Mouse (Mus musculus) adipose tissue, adult 10 weeks (tissue): ENCODE data around the gene Psme3. TPM values are rescaled to one million over a fixed set of nuclear protein-coding genes. Genes with fewer than 3 reads are reported as not detected.

Experiments used
- polyA plus RNA-seq: library from polyadenylated mRNA; stranded (reverse); fragments of 350-450 nt; fragmentation: Illumina TruSeq; extraction: RNeasy Lipid Tissue Mini Kit (QIAGEN cat#74804); gene quantifications from one replicate; pipeline ENCODE4 v1.2.3, GENCODE M21; 2014; ENCODE audit warnings: low read depth, low replicate concordance

Psme3 gene
- polyA plus RNA-seq: 64.9 TPM

GRCm38 (mm10) chr11:101315665-101316500 lies at the start of gene Psme3:
TSS of gene Psme3 (plus strand) at chr11:101316213.

GRCm38 (mm10) chr11:101278223-101279192 lies 37.5 kb upstream of the Psme3 start, which contains the start of the genes Cntd1 and Coa3:
TSS of gene Cntd1 (plus strand) at chr11:101279012.
TSS of gene Coa3 (minus strand) at chr11:101279114.

GRCm38 (mm10) chr11:101302004-101302798 lies 13.8 kb upstream of the Psme3 start, which contains the start of gene Becn1:
TSS of gene Becn1 (minus strand) at chr11:101302286.

GRCm38 (mm10) chr11:101324763-101325162 lies 8.8 kb downstream of the Psme3 start, which contains the start of gene Aoc2:
TSS of gene Aoc2 (plus strand) at chr11:101325063.

GRCm38 (mm10) chr11:101330371-101330924 lies 14.4 kb downstream of the Psme3 start, which contains the start of gene Aoc3:
TSS of gene Aoc3 (plus strand) at chr11:101330605.

GRCm38 (mm10) chr11:101367326-101367935 lies 51.4 kb downstream of the Psme3 start, which contains the start of gene G6pc:
TSS of gene G6pc (plus strand) at chr11:101367561.

Other genes starting within 250 kb of the Psme3 start
- gene Naglu, start 246.2 kb upstream of the Psme3 start, polyA plus RNA-seq: 34.9 TPM
- gene Hsd17b1, start 237.8 kb upstream of the Psme3 start, polyA plus RNA-seq: 0.62 TPM
- gene Coasy, start 233.6 kb upstream of the Psme3 start, polyA plus RNA-seq: 35.8 TPM
- 33.4 TPM for gene Mlx, start 228.9 kb upstream of the Psme3 start, polyA plus RNA-seq
- gene Psmc3ip, start 220.8 kb upstream of the Psme3 start, polyA plus RNA-seq: 8.3 TPM
- 45.6 TPM for gene Retreg3, start 196.3 kb upstream of the Psme3 start, polyA plus RNA-seq
- 22.4 TPM for gene Tubg1, start 196.3 kb upstream of the Psme3 start, polyA plus RNA-seq
- gene Tubg2, start 160.3 kb upstream of the Psme3 start, polyA plus RNA-seq: 2.4 TPM
- gene Cntnap1, start 145.7 kb upstream of the Psme3 start, polyA plus RNA-seq: 3.5 TPM
- 10.9 TPM for gene Plekhh3, start 144.9 kb upstream of the Psme3 start, polyA plus RNA-seq
- not detected for gene Ccr10, start 140.8 kb upstream of the Psme3 start, polyA plus RNA-seq
- gene Ezh1, start 89.8 kb upstream of the Psme3 start, polyA plus RNA-seq: 45.0 TPM
- gene Ramp2, start 70.2 kb upstream of the Psme3 start, polyA plus RNA-seq: 44.1 TPM
- 145 TPM for gene Vps25, start 62.5 kb upstream of the Psme3 start, polyA plus RNA-seq
- gene Wnk4, start 55.6 kb upstream of the Psme3 start, polyA plus RNA-seq: 14.0 TPM
- gene Cntd1, start 37.2 kb upstream of the Psme3 start, polyA plus RNA-seq: 3.1 TPM
- 114 TPM for gene Coa3, start 37.1 kb upstream of the Psme3 start, polyA plus RNA-seq
- gene Becn1, start 13.9 kb upstream of the Psme3 start, polyA plus RNA-seq: 151 TPM
- gene Aoc2, start 8.8 kb downstream of the Psme3 start, polyA plus RNA-seq: 2.3 TPM
- 318 TPM for gene Aoc3, start 14.4 kb downstream of the Psme3 start, polyA plus RNA-seq
- 0.88 TPM for gene G6pc, start 51.3 kb downstream of the Psme3 start, polyA plus RNA-seq
- 37.5 TPM for gene Aarsd1, start 101.4 kb downstream of the Psme3 start, polyA plus RNA-seq
- 1.8 TPM for gene Gm27029, start 108.6 kb downstream of the Psme3 start, polyA plus RNA-seq
- gene Rundc1, start 108.9 kb downstream of the Psme3 start, polyA plus RNA-seq: 20.2 TPM
- gene Ptges3l, start 109.1 kb downstream of the Psme3 start, polyA plus RNA-seq: 19.3 TPM
- gene Rpl27, start 126.1 kb downstream of the Psme3 start, polyA plus RNA-seq: 510 TPM
- 37.6 TPM for gene Ifi35, start 132.2 kb downstream of the Psme3 start, polyA plus RNA-seq
- gene Rnd2, start 148.8 kb downstream of the Psme3 start, polyA plus RNA-seq: 13.9 TPM
- gene Vat1, start 150.0 kb downstream of the Psme3 start, polyA plus RNA-seq: 95.9 TPM
- 0.96 TPM for gene Brca1, start 235.7 kb downstream of the Psme3 start, polyA plus RNA-seq
- 93.6 TPM for gene Nbr1, start 235.9 kb downstream of the Psme3 start, polyA plus RNA-seq